Mouse (Mus musculus): Measurements from ENCODE around the gene Lamc1.
A peak's percentile ranks its signal among the peaks of the same experiment; 100 is the strongest.

Gene Lamc1

GRCm38 (mm10) chr1:153252540-153253210 is 79.9 kb downstream of the Lamc1 start:
- no peak for DNase-seq

- no peak for DNase-seq
These were observed 80.9 kb downstream of the Lamc1 start for GRCm38 (mm10) chr1:153251590-153252206.

- DNase-seq, result no peak
These were observed 91.2 kb downstream of the Lamc1 start for GRCm38 (mm10) chr1:153241346-153241745.

DNA sequence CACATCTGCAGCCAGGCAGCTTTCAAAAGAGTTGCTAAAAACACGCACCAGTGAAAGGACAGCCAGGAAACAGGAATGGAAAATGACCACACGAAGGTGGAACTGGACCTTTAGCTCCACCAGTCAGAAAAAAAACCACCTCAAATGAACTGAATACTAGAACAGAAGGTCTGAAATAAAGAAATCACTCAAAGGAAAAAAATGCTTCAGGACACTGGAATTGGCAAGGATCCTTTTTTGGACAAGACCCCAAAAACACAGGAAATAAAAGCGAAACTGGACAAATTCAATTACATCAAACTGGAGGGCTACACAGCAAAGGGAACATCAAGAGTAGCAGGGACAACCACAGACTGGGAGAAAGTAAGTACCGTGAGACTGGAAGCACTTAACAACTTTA is 97.0 kb downstream of the Lamc1 start:
- DNase-seq, result no peak

DNA sequence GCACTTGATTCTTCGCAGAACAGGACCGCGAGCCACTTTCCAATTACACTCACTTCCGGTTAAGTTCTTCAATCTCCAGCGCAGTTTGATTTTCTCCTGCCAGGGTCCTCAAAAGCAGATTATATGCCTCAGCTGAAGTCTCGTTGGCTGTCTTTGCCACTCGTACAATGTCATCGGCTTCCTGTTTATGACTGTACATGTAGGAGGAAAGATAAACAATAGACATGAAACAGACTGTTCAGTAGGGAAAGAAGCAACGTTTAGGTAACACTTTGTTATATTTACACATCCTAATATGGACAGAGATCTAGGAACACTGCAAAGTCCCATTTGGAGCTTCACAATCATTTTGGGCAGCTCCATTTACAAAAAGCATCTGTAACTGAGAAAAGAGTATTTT is 100.9 kb downstream of the Lamc1 start:
- DNase-seq, result no peak

DNA sequence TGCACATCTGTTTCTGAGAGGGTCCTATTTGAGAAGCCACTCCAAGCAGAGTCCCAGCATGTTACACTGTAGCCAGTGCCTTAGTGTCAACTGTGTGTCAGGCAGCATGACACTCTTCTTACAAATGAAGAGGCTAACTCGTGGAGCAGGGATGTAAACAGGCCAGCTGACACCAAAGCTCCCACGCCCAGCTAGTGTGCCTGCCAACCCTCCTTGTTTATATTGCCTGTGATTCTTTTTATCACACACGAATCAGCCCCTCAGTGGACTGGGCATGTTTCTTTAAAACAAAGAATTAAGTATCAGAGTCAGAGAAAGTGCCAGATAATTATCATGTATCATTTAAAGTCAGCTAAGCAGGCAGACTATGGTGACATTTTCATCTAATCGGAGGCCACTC is 104.7 kb downstream of the Lamc1 start:
- DNase-seq, result no peak

DNA sequence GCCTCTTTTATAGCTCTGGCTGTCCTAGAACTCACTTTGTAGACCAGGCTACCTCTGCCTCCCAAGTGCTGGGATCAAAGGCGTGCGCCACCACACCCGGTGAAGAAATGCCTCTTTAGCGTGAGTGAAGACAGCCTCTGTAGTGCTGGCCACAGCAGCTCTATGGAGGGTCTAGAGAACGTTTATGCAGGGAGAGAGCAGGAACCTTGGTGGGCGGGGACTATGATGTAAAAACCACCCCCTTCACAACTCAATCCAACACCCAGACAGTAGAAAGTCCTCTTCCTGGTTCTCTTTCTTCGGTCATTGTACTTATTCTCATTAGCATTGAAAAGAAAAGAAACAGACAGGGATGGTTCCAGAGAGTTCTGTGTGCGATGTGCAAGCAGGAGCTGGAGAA is 105.5 kb downstream of the Lamc1 start:
- DNase-seq, result no peak

DNA sequence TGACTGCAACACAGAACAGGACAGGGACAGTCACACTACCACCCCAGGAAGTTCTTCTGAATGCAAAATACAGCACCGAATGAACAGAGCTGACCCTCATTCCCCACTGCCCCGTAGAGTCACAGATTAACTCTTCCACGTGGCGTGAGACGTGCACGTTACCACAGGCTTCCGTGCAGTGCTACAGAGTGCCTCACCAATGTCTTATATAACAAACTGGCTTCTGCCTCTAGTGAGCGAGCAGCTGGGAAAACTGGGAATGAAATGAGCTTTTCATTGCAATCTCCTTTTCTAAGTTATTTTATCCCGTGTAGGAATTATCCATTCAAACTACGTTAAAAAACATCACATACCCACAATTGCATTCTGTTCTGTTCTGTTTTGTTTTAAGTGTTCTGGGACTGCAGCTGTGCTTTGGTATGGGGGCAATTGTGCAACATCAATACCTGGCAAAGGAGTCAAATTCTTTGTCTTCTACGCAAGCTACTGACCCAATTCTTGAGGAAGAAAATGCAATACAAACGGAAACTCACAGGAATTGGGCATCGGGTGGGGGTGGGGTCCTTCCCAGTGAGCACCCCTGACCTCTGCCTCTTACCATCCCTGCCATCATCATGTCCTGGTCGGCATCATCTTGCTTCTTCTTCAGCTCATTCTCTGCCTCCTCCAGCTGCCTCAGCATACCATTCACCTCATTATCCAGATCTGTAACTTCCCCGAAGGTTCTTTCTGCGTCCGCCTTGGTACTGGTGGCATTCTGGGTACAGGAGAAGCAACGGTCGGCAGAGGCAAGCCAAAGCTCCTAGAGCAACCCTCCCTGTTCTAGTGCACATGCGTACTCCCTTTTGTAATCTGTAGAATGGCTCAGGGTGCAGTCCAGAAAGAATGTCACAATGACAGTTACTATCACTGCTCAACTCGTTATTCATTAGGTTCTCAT is 106.5 kb downstream of the Lamc1 start:
- no peak for DNase-seq

DNA sequence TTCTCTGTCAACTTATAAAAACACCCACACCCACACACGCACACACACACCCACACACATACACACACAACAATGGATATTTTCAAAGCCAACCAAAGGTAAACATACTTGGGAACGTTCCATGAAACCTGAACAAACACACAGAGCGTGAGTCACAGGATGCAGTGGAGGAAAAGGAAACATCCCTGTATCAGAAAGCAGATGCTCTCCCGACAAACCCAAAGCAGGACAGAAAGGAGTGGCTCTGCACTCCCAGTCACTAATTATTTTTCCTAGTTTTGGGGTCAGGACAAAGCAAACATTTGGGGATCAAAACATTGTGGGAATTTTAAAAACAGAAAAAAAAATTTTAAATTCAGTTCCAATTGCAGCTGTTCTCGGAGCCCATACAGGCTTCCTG is 108.3 kb downstream of the Lamc1 start:
- no peak for DNase-seq

DNA sequence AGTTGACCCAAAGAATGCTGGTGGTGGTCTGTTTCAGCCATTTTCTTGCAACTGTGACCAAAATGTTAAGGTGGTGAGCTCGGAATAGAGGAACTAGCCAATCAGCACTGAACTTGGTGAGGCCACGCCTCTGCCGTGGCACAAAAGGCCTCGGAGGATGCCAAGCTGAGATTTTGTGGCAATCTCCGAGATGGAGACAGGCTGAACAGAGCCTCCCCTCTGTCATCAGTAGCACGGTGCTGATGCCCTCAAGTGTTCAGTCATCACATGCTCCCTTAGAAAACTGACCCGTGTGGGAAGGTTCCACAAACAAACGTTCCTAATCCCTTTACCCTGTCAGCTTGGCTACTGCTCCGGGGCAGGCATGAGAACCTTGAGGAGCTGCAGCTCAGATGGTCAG is 113.2 kb downstream of the Lamc1 start:
- DNase-seq, result no peak

GRCm38 (mm10) chr1:153216516-153216915 is 116.1 kb downstream of the Lamc1 start:
- no peak for DNase-seq

- peak; percentile 47 for DNase-seq
These were observed 116.9 kb downstream of the Lamc1 start for GRCm38 (mm10) chr1:153215676-153216075.

- DNase-seq, result no peak
These were observed 121.6 kb downstream of the Lamc1 start for GRCm38 (mm10) chr1:153210992-153211391.

- no peak for DNase-seq
These were observed 122.4 kb downstream of the Lamc1 start for GRCm38 (mm10) chr1:153210198-153210597.

- DNase-seq, result no peak
These were observed 130.4 kb downstream of the Lamc1 start for GRCm38 (mm10) chr1:153202195-153202594.

DNA sequence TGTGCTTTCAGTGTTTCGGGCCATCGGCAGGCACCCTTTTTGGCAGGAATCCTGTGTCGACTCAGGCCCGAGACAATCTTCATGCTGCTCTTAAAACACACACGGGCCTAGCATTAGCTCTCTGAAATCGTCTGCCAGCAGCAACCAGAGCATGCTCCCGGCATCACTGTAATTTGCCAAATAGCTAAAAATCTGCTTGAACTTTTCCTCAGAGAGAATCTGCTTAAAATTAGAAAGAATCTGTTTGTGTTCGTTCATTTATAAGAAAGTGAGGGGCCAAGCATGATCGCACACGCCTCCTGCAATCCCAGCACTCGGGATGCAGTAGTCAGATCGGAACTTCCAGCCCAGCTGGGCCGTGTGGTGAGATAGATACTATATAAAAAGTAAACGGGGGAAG is 131.1 kb downstream of the Lamc1 start:
- DNase-seq, result no peak

DNA sequence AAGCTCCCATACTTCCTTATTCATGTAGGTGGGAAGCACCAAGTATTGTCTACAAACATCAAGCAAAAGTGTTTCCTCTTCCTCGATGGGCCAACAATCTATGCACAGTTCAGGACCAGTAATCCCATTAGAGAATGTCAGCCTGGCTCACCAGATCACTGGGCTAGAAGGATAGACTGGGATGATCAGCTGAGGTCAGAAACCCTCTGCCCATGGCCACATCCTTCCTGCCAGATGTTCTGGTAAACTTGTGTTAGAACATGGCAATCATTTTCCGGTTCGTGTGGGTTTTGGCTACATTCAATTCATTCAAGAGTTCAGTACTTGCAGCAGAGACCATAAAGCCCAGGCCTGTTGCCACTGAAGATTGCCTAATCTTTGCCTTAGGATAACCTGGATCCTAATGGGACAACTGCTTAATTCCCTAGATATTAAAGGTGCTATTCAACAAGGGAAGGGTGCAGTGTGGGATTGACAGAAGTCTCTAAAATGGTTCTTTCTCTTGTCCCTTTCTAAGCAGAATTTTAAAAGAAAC is 135.2 kb downstream of the Lamc1 start:
- DNase-seq, result no peak

- DNase-seq, result no peak
These were observed 139.6 kb downstream of the Lamc1 start for GRCm38 (mm10) chr1:153192945-153193344.

- DNase-seq, result no peak
These were observed 140.2 kb downstream of the Lamc1 start for GRCm38 (mm10) chr1:153192379-153192778.

GRCm38 (mm10) chr1:153191943-153192329 is 140.7 kb downstream of the Lamc1 start:
- DNase-seq, result no peak

DNA sequence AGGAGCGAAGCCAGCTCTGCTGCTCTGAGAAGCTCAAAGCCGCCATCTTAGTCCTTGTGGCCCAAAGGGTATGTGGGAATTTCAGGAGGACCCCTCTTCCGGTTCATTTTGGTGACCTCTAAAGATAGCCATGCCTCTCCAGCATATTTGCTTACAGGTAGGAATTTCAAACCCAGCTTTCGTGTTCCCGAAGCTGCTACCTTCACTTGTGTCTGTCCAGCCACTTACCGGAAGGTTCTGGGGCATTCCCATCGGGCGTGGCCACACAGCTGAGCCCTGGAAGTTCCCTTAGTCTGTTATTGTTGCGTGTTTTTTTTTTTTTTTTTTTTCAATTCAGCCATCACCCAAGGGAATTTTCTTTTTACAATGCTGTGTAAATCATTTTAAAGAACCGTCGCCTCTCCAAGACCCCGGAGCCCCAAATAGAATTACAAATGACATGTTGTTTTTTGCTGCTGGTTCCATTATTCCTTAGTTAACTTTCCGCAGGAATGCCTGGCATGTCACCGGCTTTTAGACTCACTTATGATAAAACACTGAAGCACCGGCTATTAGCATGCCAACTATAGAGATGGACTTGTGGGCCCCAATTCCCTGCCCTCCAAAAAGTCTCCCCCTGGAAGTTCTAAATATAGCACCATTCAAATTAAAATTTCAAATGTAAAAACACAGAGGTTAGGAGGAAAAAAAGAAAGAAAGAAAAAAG is 141.2 kb downstream of the Lamc1 start:
- no peak for DNase-seq

DNA sequence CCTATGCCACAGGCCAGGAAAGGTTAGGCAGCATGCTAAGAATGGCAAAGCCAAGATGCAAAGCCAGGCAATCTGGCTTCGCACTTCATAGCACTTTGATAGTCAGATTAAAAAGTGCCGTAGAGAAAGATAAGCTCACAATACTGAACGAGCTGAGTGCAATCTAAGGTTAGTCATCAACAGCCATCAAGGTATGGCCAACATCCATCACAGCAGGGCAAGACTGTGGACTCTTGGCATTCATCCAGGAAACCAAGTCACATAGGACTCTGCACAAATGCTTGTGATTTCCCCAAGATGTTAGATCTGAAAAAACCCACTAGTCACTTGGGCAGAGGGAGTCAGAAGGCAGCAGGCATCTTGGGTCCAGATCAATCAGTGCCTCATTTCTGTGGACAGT is 144.5 kb downstream of the Lamc1 start:
- DNase-seq, result no peak
